Mouse (Mus musculus) ES-Bruce4 (cell line): ENCODE data around the gene Akap13.

Experiments used
- EP300 ChIP-seq: IDR thresholded peaks from 2 replicates; pipeline ENCODE4 v1.6.1; 2011; ENCODE audit warnings: low read depth, low read length; ENCODE audit not compliant: insufficient read depth
- POLR2A ChIP-seq: IDR thresholded peaks from one replicate; pipeline ENCODE4 v1.8.1; 2011; ENCODE audit warnings: low read length; ENCODE audit not compliant: insufficient read depth

- TF ChIP-seq EP300 = no peak
- TF ChIP-seq POLR2A = no peak
Observed at GRCm38 (mm10) chr7:75576851-75577250, 121.5 kb downstream of the Akap13 start.
